Mouse (Mus musculus): Measurements from ENCODE around the gene Dync1i1. TPM values are rescaled to one million over a fixed set of nuclear protein-coding genes. Genes with fewer than 3 reads are reported as not detected.

The Dync1i1 gene
- total RNA-seq, 2 experiments from 2014 or later = 127 to 147 TPM

GRCm38 (mm10) chr6:6005762-6006431 lies 280.5 kb downstream of the Dync1i1 start:
- intact Hi-C loops (cut with DNase I) = loop anchor here (2.0 to 10.0 kb wide), 2 partner anchors 569 to 879 kb away; partner anchors contain the start of gene Sem1
- DNase-seq (ENCODE audit: low spot score in 2 of 2) = peak; percentile 68 to 73

- no peak for DNase-seq (ENCODE audit: low spot score in 2 of 2)
- intact Hi-C loops (cut with DNase I) = no loop called here
Measured at GRCm38 (mm10) chr6:6011364-6011763, 285.9 kb downstream of the Dync1i1 start.

- no peak for DNase-seq (ENCODE audit: low spot score in 2 of 2)
- intact Hi-C loops (cut with DNase I) = no loop called here
Measured at GRCm38 (mm10) chr6:6015616-6016015, 290.2 kb downstream of the Dync1i1 start.

GRCm38 (mm10) chr6:6016931-6017330 lies 291.5 kb downstream of the Dync1i1 start:
- intact Hi-C loops (cut with DNase I) = no loop called here
- no peak for DNase-seq (ENCODE audit: low spot score in 2 of 2)

- intact Hi-C loops (cut with DNase I) = no loop called here
Measured at GRCm38 (mm10) chr6:6023976-6024375, 298.5 kb downstream of the Dync1i1 start.

GRCm38 (mm10) chr6:6027664-6028063 lies 302.2 kb downstream of the Dync1i1 start:
- intact Hi-C loops (cut with DNase I) = no loop called here
- DNase-seq (ENCODE audit: low spot score in 2 of 2) = no peak

More at GRCm38 (mm10) chr6:6023976-6024375, 298.5 kb downstream of the Dync1i1 start:
- no peak for DNase-seq (ENCODE audit: low spot score in 2 of 2)

GRCm38 (mm10) chr6:6038773-6039550 lies 313.5 kb downstream of the Dync1i1 start:
- DNase-seq (ENCODE audit: low spot score in 2 of 2) = no peak

GRCm38 (mm10) chr6:6046729-6047424 lies 321.4 kb downstream of the Dync1i1 start:
- DNase-seq (ENCODE audit: low spot score in 2 of 2) = no peak
- intact Hi-C loops (cut with DNase I) = no loop called here

More at GRCm38 (mm10) chr6:6038773-6039550, 313.5 kb downstream of the Dync1i1 start:
- intact Hi-C loops (cut with DNase I) = no loop called here

GRCm38 (mm10) chr6:6052696-6053095 lies 327.3 kb downstream of the Dync1i1 start:
- intact Hi-C loops (cut with DNase I) = no loop called here
- DNase-seq (ENCODE audit: low spot score in 2 of 2) = no peak

GRCm38 (mm10) chr6:6053946-6054345 lies 328.5 kb downstream of the Dync1i1 start:
- DNase-seq (ENCODE audit: low spot score in 2 of 2) = no peak
- intact Hi-C loops (cut with DNase I) = no loop called here

GRCm38 (mm10) chr6:6058548-6058947 lies 333.1 kb downstream of the Dync1i1 start:
- DNase-seq (ENCODE audit: low spot score in 2 of 2) = no peak

GRCm38 (mm10) chr6:6067201-6067600 lies 341.8 kb downstream of the Dync1i1 start:
- DNase-seq (ENCODE audit: low spot score in 2 of 2) = no peak
- intact Hi-C loops (cut with DNase I) = no loop called here

More at GRCm38 (mm10) chr6:6058548-6058947, 333.1 kb downstream of the Dync1i1 start:
- intact Hi-C loops (cut with DNase I) = no loop called here

GRCm38 (mm10) chr6:6070015-6070414 lies 344.6 kb downstream of the Dync1i1 start:
- no peak for DNase-seq (ENCODE audit: low spot score in 2 of 2)
- intact Hi-C loops (cut with DNase I) = no loop called here

- no peak for DNase-seq (ENCODE audit: low spot score in 2 of 2)
- intact Hi-C loops (cut with DNase I) = no loop called here
Measured at GRCm38 (mm10) chr6:6071038-6071437, 345.6 kb downstream of the Dync1i1 start.

- intact Hi-C loops (cut with DNase I) = no loop called here
- DNase-seq (ENCODE audit: low spot score in 2 of 2) = no peak
Measured at GRCm38 (mm10) chr6:6075940-6076447, 350.6 kb downstream of the Dync1i1 start.

GRCm38 (mm10) chr6:6077234-6077633 lies 351.8 kb downstream of the Dync1i1 start:
- intact Hi-C loops (cut with DNase I) = no loop called here
- no peak for DNase-seq (ENCODE audit: low spot score in 2 of 2)

Measured in left cerebral cortex, postnatal 36 days (tissue).